Mouse (Mus musculus): ENCODE results near the gene Gm498. TPM values are rescaled to one million over a fixed set of nuclear protein-coding genes. Genes with fewer than 3 reads are reported as not detected.

The Gm498 gene
- polyA plus RNA-seq, 1 experiment: not detected

- TF ChIP-seq GATA1 (IDR thresholded peaks at IDR 0.05; ENCODE audit: low read length): no peak
Observed at GRCm38 (mm10) chr7:143944421-143944980, 77.9 kb downstream of the Gm498 start.

Other genes starting within 250 kb of the Gm498 start
- not detected in 2 replicates for gene Tnfrsf26, start 238.1 kb upstream of the Gm498 start, polyA plus RNA-seq (2012)
- not detected in 2 replicates for gene Tnfrsf22, start 217.2 kb upstream of the Gm498 start, polyA plus RNA-seq (2012)
- gene Tnfrsf23, start 181.0 kb upstream of the Gm498 start, polyA plus RNA-seq (2012): not detected in 2 replicates
- gene Osbpl5, start 109.9 kb upstream of the Gm498 start, polyA plus RNA-seq (2012): not detected in 2 replicates
- gene Mrgprg, start 99.8 kb upstream of the Gm498 start, polyA plus RNA-seq (2012): not detected in 2 replicates
- not detected in 2 replicates for gene Mrgpre, start 82.3 kb upstream of the Gm498 start, polyA plus RNA-seq (2012)
- gene Nadsyn1, start 44.0 kb upstream of the Gm498 start, polyA plus RNA-seq (2012): 1.8 and 3.3 TPM in 2 replicates
- gene Dhcr7, start 43.7 kb upstream of the Gm498 start, polyA plus RNA-seq (2012): 19.0 and 29.5 TPM in 2 replicates
- gene Shank2, start 135.1 kb downstream of the Gm498 start, polyA plus RNA-seq (2012): not detected in 2 replicates